Mouse (Mus musculus) kidney, postnatal 25 days (tissue): ENCODE measurements at regions not wholly inside any gene's neighbourhood (a gene's known extent, or its start where the extent isn't known, plus 50 kb on each side); places are given as distances from the start of the nearest gene placed in this dataset.

Experiments
- DNase-seq, 2 experiments: peaks; one replicate each; pipeline ENCODE4 v3.0.0; 2021; ENCODE audit warnings: mixed read lengths in 2 of 2

GRCm38 (mm10) chr2:101371834-101372493 is 252.6 kb upstream of the Rag2 start:
- no peak for DNase-seq

GRCm38 (mm10) chr2:101380595-101380994 is 243.9 kb upstream of the Rag2 start:
- no peak for DNase-seq

GRCm38 (mm10) chr2:101415002-101415401 is 209.5 kb upstream of the Rag2 start:
- DNase-seq: no peak

- no peak for DNase-seq
Measured at GRCm38 (mm10) chr2:101416702-101417101, 207.8 kb upstream of the Rag2 start.

- DNase-seq: no peak
Measured at GRCm38 (mm10) chr2:101433141-101433895, 191.2 kb upstream of the Rag2 start.

DNA sequence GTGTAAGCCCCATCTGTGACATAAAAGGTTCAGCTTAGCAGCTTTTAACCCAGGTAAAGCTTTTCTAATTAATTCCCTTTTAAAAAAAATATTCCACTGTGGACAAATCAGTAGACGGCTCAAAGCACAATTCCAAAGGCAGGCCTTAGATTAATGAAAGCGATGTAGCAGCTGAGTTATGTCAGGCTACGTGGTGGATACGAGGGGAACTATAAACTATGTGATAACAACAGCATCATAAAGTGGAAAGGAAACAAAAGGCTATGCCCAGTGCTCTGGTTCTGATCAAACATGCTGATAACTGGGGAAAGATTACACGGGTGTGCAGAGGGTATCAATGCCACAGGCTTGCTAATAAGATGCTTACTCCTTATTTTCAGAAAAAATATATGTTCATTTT is 184.3 kb upstream of the Rag2 start:
- no peak for DNase-seq

GRCm38 (mm10) chr2:101441081-101441630 is 183.4 kb upstream of the Rag2 start:
- no peak for DNase-seq

GRCm38 (mm10) chr2:101455591-101455990 is 168.9 kb upstream of the Rag2 start:
- DNase-seq: no peak

DNA sequence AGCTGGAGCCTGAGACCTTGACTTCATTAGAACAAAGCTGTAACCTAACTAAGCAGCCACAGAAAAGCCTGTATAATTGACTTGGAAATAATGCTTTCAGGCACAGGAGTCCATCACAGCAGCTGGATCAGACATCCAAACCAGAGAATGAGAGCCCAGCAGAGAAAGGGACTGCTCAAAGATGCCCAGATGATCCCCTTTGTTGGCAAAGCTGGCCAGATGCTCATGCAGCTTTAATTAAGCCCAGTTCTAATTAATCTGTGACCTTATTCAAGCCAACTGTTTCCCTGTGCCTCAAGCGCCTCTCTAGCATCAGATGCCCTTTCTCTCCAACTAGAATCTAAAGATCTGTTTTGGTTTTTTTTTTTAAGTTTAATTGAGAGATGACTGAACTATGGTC is 165.6 kb upstream of the Rag2 start:
- DNase-seq: no peak

- no peak for DNase-seq
Measured at GRCm38 (mm10) chr2:101462450-101462849, 162.1 kb upstream of the Rag2 start.

DNA sequence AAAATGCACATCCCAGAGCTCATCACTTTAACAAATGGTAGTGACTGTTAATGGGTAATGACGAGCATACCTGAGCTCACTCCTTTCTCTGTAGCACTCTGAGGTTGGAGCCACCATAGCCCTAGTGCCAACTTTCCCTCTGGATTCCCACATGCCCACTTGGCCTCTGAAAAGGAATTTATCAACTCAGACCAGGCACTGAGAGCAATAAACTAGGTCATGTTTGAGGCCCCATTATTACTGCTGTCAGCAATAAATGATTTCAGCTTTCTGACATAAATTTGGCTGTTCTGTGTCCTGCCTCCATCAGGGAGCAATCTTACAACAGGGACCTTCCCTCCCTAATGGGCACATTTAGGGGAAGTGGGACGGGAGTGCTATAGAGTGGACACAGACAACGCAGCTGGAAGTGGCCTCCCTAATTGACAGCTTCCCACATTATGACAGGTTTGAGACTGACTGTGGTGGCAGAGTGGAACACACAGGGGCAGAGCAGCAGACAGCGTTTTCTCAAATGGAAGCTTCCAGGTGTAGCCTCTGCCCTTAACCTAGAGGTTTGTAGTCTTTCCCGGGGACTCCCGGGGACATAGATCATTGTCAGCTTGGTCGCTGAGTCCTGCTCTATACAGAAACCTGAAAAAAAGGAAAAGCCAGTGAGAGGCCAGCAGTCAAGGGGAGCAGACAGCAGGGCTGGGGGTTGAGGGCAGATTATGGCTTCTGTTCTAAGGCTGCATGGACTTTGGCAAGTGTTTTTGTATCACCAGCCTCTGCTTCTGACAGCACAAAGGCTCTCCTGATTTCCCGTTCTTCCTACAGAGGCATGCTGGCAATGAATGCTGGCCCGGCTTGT is 160.0 kb upstream of the Rag2 start:
- no peak for DNase-seq

GRCm38 (mm10) chr2:101470569-101471100 is 153.9 kb upstream of the Rag2 start:
- DNase-seq: no peak

- peak; percentile 89 to 93 for DNase-seq
Measured at GRCm38 (mm10) chr2:101472449-101473115, 151.9 kb upstream of the Rag2 start.

DNA sequence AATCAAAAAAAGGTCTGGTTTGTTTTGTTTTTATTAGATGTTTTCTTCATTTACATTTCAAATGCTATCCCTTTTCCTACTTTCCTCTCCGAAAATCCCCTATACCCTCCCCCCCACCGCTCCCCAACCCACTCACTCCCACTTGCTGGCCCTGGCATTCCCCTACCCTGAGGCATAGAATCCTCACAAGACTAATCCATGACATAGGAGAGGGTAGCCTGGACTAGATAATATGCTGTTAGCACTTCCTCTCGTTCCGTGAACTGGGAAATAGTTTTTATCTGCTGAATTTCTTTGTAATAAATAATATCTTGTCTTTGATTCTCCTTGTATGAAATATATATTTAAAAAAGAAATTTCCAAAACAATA is 151.4 kb upstream of the Rag2 start:
- no peak for DNase-seq

GRCm38 (mm10) chr2:101476862-101477261 is 147.7 kb upstream of the Rag2 start:
- DNase-seq: no peak

DNA sequence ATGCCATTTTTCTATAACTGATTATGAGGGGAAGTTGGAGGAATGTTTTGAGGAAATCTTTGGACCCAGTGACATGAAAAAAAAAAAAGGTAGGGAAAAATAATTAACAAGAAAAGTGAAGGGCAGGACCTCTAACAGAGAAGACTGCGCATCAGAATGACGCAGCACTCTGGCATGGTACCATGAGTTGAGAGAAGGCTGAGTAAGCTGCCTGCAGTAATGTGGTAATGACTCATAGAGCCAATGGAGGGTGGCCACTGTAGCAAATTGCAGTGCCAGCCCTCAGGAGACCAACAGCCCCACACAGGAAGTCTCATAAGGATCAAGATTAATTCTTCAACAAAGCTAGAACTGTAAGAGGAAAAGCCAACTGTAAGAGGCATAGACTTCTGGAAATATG is 134.3 kb upstream of the Rag2 start:
- peak; percentile 19 to 48 for DNase-seq

GRCm38 (mm10) chr2:101491762-101492161 is 132.8 kb upstream of the Rag2 start:
- no peak for DNase-seq

- DNase-seq: no peak
Measured at GRCm38 (mm10) chr2:101508116-101508515, 116.4 kb upstream of the Rag2 start.
